Mouse (Mus musculus) gastrocnemius, postnatal 25 days (tissue): ENCODE results near the gene Trp73. TPM values are rescaled to one million over a fixed set of nuclear protein-coding genes. Genes with fewer than 3 reads are reported as not detected.
A peak's percentile ranks its signal among the peaks of the same experiment; 100 is the strongest.

Experiments
- DNase-seq: peaks from one replicate; pipeline ENCODE4 v3.0.0; 2022
- total RNA-seq, 2 experiments: library from RNA; stranded (reverse); gene quantifications; 1 replicate in 1 of 2; 2 replicates in 1 of 2; pipeline ENCODE4 v1.2.3; 2021

Trp73 gene
- total RNA-seq, 2 experiments from 2014 or later: 0.38 TPM; not detected in 1

GRCm38 (mm10) chr4:154028646-154029045 is 111.4 kb downstream of the Trp73 start:
- DNase-seq: no peak

- no peak for DNase-seq
Observed at GRCm38 (mm10) chr4:154028066-154028465, 111.9 kb downstream of the Trp73 start.

GRCm38 (mm10) chr4:154026441-154026761 is 113.6 kb downstream of the Trp73 start:
- DNase-seq: no peak

- peak; percentile 73 for DNase-seq
Observed at GRCm38 (mm10) chr4:154025641-154026440, 114.2 kb downstream of the Trp73 start, which contains the start of gene Smim1. TSS of gene Smim1 (minus strand) at chr4:154026230.

GRCm38 (mm10) chr4:154024729-154025521 is 115.1 kb downstream of the Trp73 start:
- no peak for DNase-seq

GRCm38 (mm10) chr4:154023754-154024601 is 116.0 kb downstream of the Trp73 start:
- DNase-seq: no peak

- DNase-seq: no peak
Observed at GRCm38 (mm10) chr4:154022844-154023243, 117.2 kb downstream of the Trp73 start.

- peak; percentile 55 for DNase-seq
Observed at GRCm38 (mm10) chr4:154022407-154022806, 117.6 kb downstream of the Trp73 start.

- no peak for DNase-seq
Observed at GRCm38 (mm10) chr4:154021432-154021831, 118.6 kb downstream of the Trp73 start.

GRCm38 (mm10) chr4:154019571-154019970 is 120.4 kb downstream of the Trp73 start:
- DNase-seq: no peak

GRCm38 (mm10) chr4:154015476-154015875 is 124.5 kb downstream of the Trp73 start:
- DNase-seq: peak; percentile 42

- DNase-seq: no peak
Observed at GRCm38 (mm10) chr4:154012132-154012882, 127.7 kb downstream of the Trp73 start.

- peak; percentile 74 for DNase-seq
Observed at GRCm38 (mm10) chr4:154011646-154012089, 128.3 kb downstream of the Trp73 start, which contains the start of gene Lrrc47. TSS of gene Lrrc47 (plus strand) at chr4:154011731.

- no peak for DNase-seq
Observed at GRCm38 (mm10) chr4:154010907-154011645, 128.9 kb downstream of the Trp73 start.

- no peak for DNase-seq
Observed at GRCm38 (mm10) chr4:154007759-154008158, 132.2 kb downstream of the Trp73 start.

GRCm38 (mm10) chr4:154006264-154006663 is 133.7 kb downstream of the Trp73 start:
- DNase-seq: no peak
